Mouse (Mus musculus) myocyte (in vitro differentiated cells): Measurements from ENCODE around the gene Nrp1. TPM values are rescaled to one million over a fixed set of nuclear protein-coding genes. Genes with fewer than 3 reads are reported as not detected.

Source experiments
- H3K27me3 ChIP-seq: one replicate; pipeline ENCODE4 v1.6.1; 2011; ENCODE audit not compliant: control insufficient read depth, insufficient read depth, insufficient read length
- H3K36me3 ChIP-seq: one replicate; pipeline ENCODE4 v1.6.1; 2011; ENCODE audit not compliant: control insufficient read depth, insufficient read depth
- H3K4me2 ChIP-seq: one replicate; pipeline ENCODE4 v1.6.1; 2011; ENCODE audit warnings: low read depth, control low read depth
- H3K4me3 ChIP-seq: one replicate; pipeline ENCODE4 v1.5.1; 2011; ENCODE audit warnings: mild to moderate bottlenecking, control low read depth, moderate library complexity
- H3K79me2 ChIP-seq: one replicate; pipeline ENCODE4 v1.6.1; 2011; ENCODE audit not compliant: control insufficient read depth, insufficient read depth
- H3ac ChIP-seq: one replicate; pipeline ENCODE4 v1.6.1; 2011; ENCODE audit not compliant: control insufficient read depth, insufficient read length
- CEBPB ChIP-seq: IDR thresholded peaks from 2 replicates; pipeline ENCODE4 v1.6.1; 2011; ENCODE audit warnings: mild to moderate bottlenecking, moderate library complexity; ENCODE audit not compliant: poor library complexity, insufficient read depth, severe bottlenecking
- E2F4 ChIP-seq: IDR thresholded peaks from one replicate; pipeline ENCODE4 v1.6.1; 2011; ENCODE audit warnings: mild to moderate bottlenecking, control low read depth, moderate library complexity; ENCODE audit not compliant: insufficient read depth
- MAX ChIP-seq: IDR thresholded peaks from one replicate; pipeline ENCODE4 v1.6.1; 2011; ENCODE audit warnings: low read depth, mild to moderate bottlenecking, control low read depth
- MYOD1 ChIP-seq, 3 experiments: IDR thresholded peaks; one replicate each; pipeline ENCODE4 v1.6.1; 2011; ENCODE audit warnings: control low read depth in 2 of 3, low read depth in 2 of 3, mild to moderate bottlenecking in 2 of 3, moderate library complexity in 1 of 3; ENCODE audit not compliant: insufficient read length in 2 of 3, control insufficient read depth in 1 of 3
- MYOG ChIP-seq, 3 experiments: IDR thresholded peaks; one replicate each; pipeline ENCODE4 v1.6.1; 2011; ENCODE audit warnings: control low read depth in 2 of 3, low read depth in 2 of 3, mild to moderate bottlenecking in 2 of 3; ENCODE audit not compliant: insufficient read length in 2 of 3, control insufficient read depth in 1 of 3, insufficient read depth in 1 of 3
- POLR2A ChIP-seq: IDR thresholded peaks from one replicate; pipeline ENCODE4 v1.6.1; 2011; ENCODE audit warnings: low read depth, mild to moderate bottlenecking, control low read depth, moderate library complexity; ENCODE audit not compliant: insufficient read length
- POLR2AphosphoS2 ChIP-seq: IDR thresholded peaks from one replicate; pipeline ENCODE4 v1.6.1; 2011; ENCODE audit warnings: low read depth, control low read depth; ENCODE audit not compliant: insufficient read length
- REST ChIP-seq: IDR thresholded peaks from one replicate; pipeline ENCODE4 v1.6.1; 2011; ENCODE audit warnings: mild to moderate bottlenecking, control low read depth, moderate library complexity; ENCODE audit not compliant: insufficient read depth, insufficient read length
- SRF ChIP-seq: IDR thresholded peaks from one replicate; pipeline ENCODE4 v1.6.1; 2011; ENCODE audit warnings: low read depth; ENCODE audit not compliant: control insufficient read depth, insufficient read length
- TCF12 ChIP-seq: IDR thresholded peaks from one replicate; pipeline ENCODE4 v1.6.1; 2011; ENCODE audit warnings: mild to moderate bottlenecking, control low read depth; ENCODE audit not compliant: poor library complexity, insufficient read depth, severe bottlenecking
- TCF3 ChIP-seq: IDR thresholded peaks from one replicate; pipeline ENCODE4 v1.6.1; 2011; ENCODE audit warnings: low read depth, control low read depth; ENCODE audit not compliant: insufficient read length
- USF1 ChIP-seq: IDR thresholded peaks from one replicate; pipeline ENCODE4 v1.6.1; 2011; ENCODE audit warnings: low read depth, mild to moderate bottlenecking, control low read depth, moderate library complexity
- polyA plus RNA-seq: library from polyadenylated mRNA; unstranded; fragments of >200 nt; fragmentation: generic; extraction: Trizol; gene quantifications from one replicate; pipeline ENCODE4 v1.2.1, GENCODE M21; 2012; ENCODE audit warnings: missing spikeins

Gene Nrp1
- polyA plus RNA-seq, 1 experiment, result 12.7 TPM

DNA sequence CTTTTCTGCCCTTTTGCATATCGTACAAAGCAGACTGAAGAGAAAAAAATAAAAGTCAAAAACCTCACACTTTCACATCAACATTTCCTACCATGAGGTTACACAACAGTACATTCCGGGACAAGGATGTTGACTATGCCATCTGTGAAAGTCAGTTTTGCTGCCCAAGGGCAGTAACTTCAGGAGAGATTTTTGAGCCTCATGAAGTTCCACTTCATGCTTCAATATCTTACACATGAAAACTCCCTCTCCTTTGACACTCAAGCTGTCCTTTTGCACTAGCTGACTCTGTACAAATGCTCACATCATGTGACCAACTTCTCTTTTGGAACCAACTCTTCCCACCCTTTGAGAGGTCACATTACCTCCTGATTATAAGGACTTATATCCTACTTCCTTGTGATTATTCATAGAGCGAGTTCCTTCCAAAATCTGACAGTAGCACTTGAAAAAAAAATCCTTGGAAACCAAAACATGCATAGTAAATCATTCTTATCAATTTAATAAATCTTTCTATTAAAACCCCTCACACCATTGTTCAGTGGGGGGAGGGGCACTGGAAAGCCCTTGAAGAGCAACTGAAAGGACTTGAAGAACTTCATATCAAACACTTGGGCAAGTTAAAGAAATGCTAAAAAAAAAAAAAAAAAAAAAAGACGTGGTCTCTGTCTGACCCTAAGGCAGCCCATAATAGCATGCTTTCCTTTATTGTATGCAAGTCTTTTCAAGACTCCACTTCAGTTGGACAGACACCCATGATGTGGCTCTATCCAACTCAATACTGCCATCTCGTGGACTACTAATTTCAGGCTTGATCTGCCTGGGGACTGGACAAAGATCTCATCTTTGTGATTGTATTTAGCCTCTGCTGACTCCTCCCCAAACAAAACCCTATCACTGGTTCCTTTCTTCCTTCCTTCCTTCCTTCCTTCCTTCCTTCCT lies 133.0 kb downstream of the Nrp1 start:
- TF ChIP-seq POLR2A (no peak), USF1 (peak; percentile 13), MAX (no peak), MYOG (IDR thresholded peaks at IDR 0.05; ENCODE audit: control insufficient read depth in 1 of 3, insufficient read depth in 1 of 3, insufficient read length in 2 of 3, low read depth in 2 of 3) (no peak), CEBPB (no peak)

GRCm38 (mm10) chr8:128493801-128494200 lies 135.4 kb downstream of the Nrp1 start:
- Histone ChIP-seq H3K79me2 (no peaks in the 10 kb centered on the region), H3K36me3 (peaks cover 35% of the 10 kb centered on the region), H3K4me3 (no peak overlapping the region), H3ac (no peak overlapping the region), H3K4me2 (no peak overlapping the region), H3K27me3 (no peaks in the 10 kb centered on the region)
- TF ChIP-seq CEBPB (no peak), USF1 (no peak), REST (no peak), TCF12 (no peak), SRF (no peak), MAX (no peak), MYOG (IDR thresholded peaks at IDR 0.05; ENCODE audit: control insufficient read depth in 1 of 3, insufficient read depth in 1 of 3, insufficient read length in 2 of 3, low read depth in 2 of 3) (no peak), TCF3 (no peak), E2F4 (no peak), MYOD1 (IDR thresholded peaks at IDR 0.05; ENCODE audit: control insufficient read depth in 1 of 3, insufficient read length in 2 of 3, low read depth in 2 of 3) (no peak), POLR2AphosphoS2 (no peak), POLR2A (no peak)

More for the DNA sequence above, 133.0 kb downstream of the Nrp1 start:
- no peak overlapping the region for H3K4me3 ChIP-seq
- peaks cover 22% of the 10 kb centered on the region for H3K36me3 ChIP-seq
- H3ac ChIP-seq, result no peak overlapping the region
- H3K27me3 ChIP-seq, result no peaks in the 10 kb centered on the region
- no peak overlapping the region for H3K4me2 ChIP-seq
- H3K79me2 ChIP-seq, result no peaks in the 10 kb centered on the region

DNA sequence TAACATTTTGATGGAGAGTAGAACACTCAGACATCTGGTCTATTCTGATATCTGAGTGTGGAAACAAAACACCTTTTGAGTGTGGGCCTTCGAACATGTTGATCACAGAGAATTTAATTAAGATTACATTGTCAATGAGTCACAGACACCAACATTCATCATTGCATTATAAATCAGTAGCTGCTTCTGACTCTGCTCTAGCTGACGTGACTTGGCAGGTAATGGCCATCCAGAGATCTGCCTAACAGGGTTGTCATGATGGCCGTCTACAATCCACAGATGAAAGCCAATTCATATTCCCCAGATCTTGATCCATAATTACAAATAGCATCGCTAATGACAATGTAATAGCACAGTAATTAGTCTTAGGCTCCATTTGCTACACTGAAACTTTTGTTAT lies 140.4 kb downstream of the Nrp1 start:
- Histone ChIP-seq H3K36me3 (peaks cover 43% of the 10 kb centered on the region), H3ac (no peak overlapping the region), H3K4me2 (no peak overlapping the region), H3K79me2 (no peaks in the 10 kb centered on the region), H3K27me3 (no peaks in the 10 kb centered on the region), H3K4me3 (no peak overlapping the region)
- no peak for TF ChIP-seq POLR2A
- no peak for TF ChIP-seq TCF12

GRCm38 (mm10) chr8:128504136-128504829 lies 145.9 kb downstream of the Nrp1 start:
- H3ac ChIP-seq, result no peak overlapping the region
- H3K36me3 ChIP-seq, result peaks cover 23% of the 10 kb centered on the region
- H3K4me3 ChIP-seq, result no peak overlapping the region
- no peaks in the 10 kb centered on the region for H3K79me2 ChIP-seq
- TF ChIP-seq MYOG (IDR thresholded peaks at IDR 0.05; ENCODE audit: control insufficient read depth in 1 of 3, insufficient read depth in 1 of 3, insufficient read length in 2 of 3, low read depth in 2 of 3), result no peak
- TF ChIP-seq MAX, result no peak
- TF ChIP-seq USF1, result no peak
- no peak for TF ChIP-seq MYOD1 (IDR thresholded peaks at IDR 0.05; ENCODE audit: control insufficient read depth in 1 of 3, insufficient read length in 2 of 3, low read depth in 2 of 3)
- TF ChIP-seq SRF, result no peak
- TF ChIP-seq TCF12, result no peak
- no peak for TF ChIP-seq E2F4
- no peak for TF ChIP-seq POLR2A
- no peak for TF ChIP-seq TCF3
- TF ChIP-seq CEBPB, result no peak
- no peak for TF ChIP-seq REST
- no peak for TF ChIP-seq POLR2AphosphoS2
- no peaks in the 10 kb centered on the region for H3K27me3 ChIP-seq
- H3K4me2 ChIP-seq, result no peak overlapping the region

- Histone ChIP-seq H3K4me2 (peak overlapping the region; percentile 12), H3ac (no peak overlapping the region), H3K36me3 (peaks cover 16% of the 10 kb centered on the region), H3K27me3 (no peaks in the 10 kb centered on the region), H3K79me2 (no peaks in the 10 kb centered on the region), H3K4me3 (no peak overlapping the region)
- TF ChIP-seq MYOD1 (IDR thresholded peaks at IDR 0.05; ENCODE audit: control insufficient read depth in 1 of 3, insufficient read length in 2 of 3, low read depth in 2 of 3) (no peak), REST (no peak), TCF12 (no peak), E2F4 (no peak), MYOG (IDR thresholded peaks at IDR 0.05; ENCODE audit: control insufficient read depth in 1 of 3, insufficient read depth in 1 of 3, insufficient read length in 2 of 3, low read depth in 2 of 3) (no peak)
Measured at GRCm38 (mm10) chr8:128505866-128506265, 147.5 kb downstream of the Nrp1 start.
